8 mouse cellular contexts compared by ENCODE assay signal in genomic region chr11:116918323-116919185, GRCm38 (mm10). TPM values are rescaled to one million over a fixed set of nuclear protein-coding genes. Genes with fewer than 3 reads are reported as not detected.
DNase-seq lines count a peak whose midpoint lies in the region; ATAC-seq lines count a peak whose summit lies in the region.

Mgat5b (plus strand) TSS chr11:116918863.

- H3K4me2 ChIP-seq in hindbrain, embryonic 12.5 days (replicated peaks) = peak within 1 kb of the TSS; percentile 87
- H3K4me2 ChIP-seq in lung, embryonic 16.5 days (ENCODE audit: low read depth, low read length) = peak within 1 kb of the TSS; percentile 100

- peak within 1 kb of the TSS; percentile 83 for H3K4me3 ChIP-seq in hindbrain, embryonic 12.5 days
- H3K4me3 ChIP-seq in lung, embryonic 16.5 days (ENCODE audit: low read length) = peak within 1 kb of the TSS; percentile 60

- peaks cover 5% of the 10 kb centered on the region for H3K36me3 ChIP-seq in hindbrain, embryonic 12.5 days
- no peaks in the 10 kb centered on the region for H3K36me3 ChIP-seq in lung, embryonic 16.5 days (ENCODE audit: control insufficient read depth, insufficient read depth, low read length)

- peaks cover 41% of the 10 kb centered on the region for H3K27me3 ChIP-seq in hindbrain, embryonic 12.5 days
- H3K27me3 ChIP-seq in lung, embryonic 16.5 days (ENCODE audit: control insufficient read depth, insufficient read depth, low read depth, low read length) = peaks cover 50% of the 10 kb centered on the region

- peak within 1 kb of the TSS; percentile 99 for H3K9ac ChIP-seq in hindbrain, embryonic 12.5 days
- peak within 1 kb of the TSS; percentile 60 for H3K9ac ChIP-seq in lung, embryonic 16.5 days (ENCODE audit: low read length)

- under 1% methylated on average over 82 of the region's 90 CpGs for WGBS in hindbrain, embryonic 12.5 days
- 1% methylated on average over 62 of the region's 90 CpGs for WGBS in lung, embryonic 16.5 days

- DNase-seq in NIH3T3 (ENCODE audit: low read depth) = peak; percentile 64
- peak; percentile 98 for DNase-seq in cerebellum, postnatal 10 days
- peak; percentile 69 to 85 for DNase-seq in frontal cortex, postnatal 14 days (ENCODE audit: low spot score in 2 of 2)
- DNase-seq in layer of hippocampus, adult 9-11 months = peak; percentile 77
- DNase-seq in ovary, postnatal 10 days (ENCODE audit: low spot score) = peak; percentile 75
- DNase-seq in thymus, postnatal 0 days (ENCODE audit: low spot score) = peak; percentile 82

- H3K9me3 ChIP-seq in hindbrain, embryonic 12.5 days (replicated peaks) = no peaks in the 10 kb centered on the region
- H3K9me3 ChIP-seq in lung, embryonic 16.5 days (ENCODE audit: control insufficient read depth, low read length) = no peaks in the 10 kb centered on the region

- peaks cover 56% of the 10 kb centered on the region for H3K4me1 ChIP-seq in hindbrain, embryonic 12.5 days
- 0 out of 2 replicates have a peak, but pooled peaks cover 3% of the 10 kb centered on the region for H3K4me1 ChIP-seq in lung, embryonic 16.5 days (replicated peaks; ENCODE audit: control insufficient read depth, insufficient read depth, low read length)

- ATAC-seq in hindbrain, embryonic 12.5 days (ENCODE audit: low FRiP score) = peak; percentile 85
- peak; percentile 90 for ATAC-seq in lung, embryonic 16.5 days (ENCODE audit: low read depth)

- peak within 1 kb of the TSS; percentile 88 for H3K27ac ChIP-seq in hindbrain, embryonic 12.5 days
- H3K27ac ChIP-seq in lung, embryonic 16.5 days (ENCODE audit: low read length) = no peak within 1 kb of the TSS

RNA-seq across cellular contexts. Expression of gene Mgat5b, which starts in this region (rescaled TPM):
- 23.8 TPM in 2 replicates for polyA plus RNA-seq in hindbrain, embryonic 12.5 days (2016; fragmentation: Nextera tagmentation; extraction: Ambion mirVana)
- polyA plus RNA-seq in lung, embryonic 16.5 days (2015; fragmentation: Nextera tagmentation; extraction: Ambion mirVana) = 0.18 and 0.19 TPM in 2 replicates
- polyA plus RNA-seq in thymus, postnatal 0 days (2015; fragmentation: Nextera tagmentation; extraction: Ambion mirVana) = 0.55 and 0.69 TPM in 2 replicates

Comparison
In these comparisons a context has a peak if more than half of its experiments do, and no peak if none do; other contexts are left out.
1. RNA of gene Mgat5b (polyA plus RNA-seq): 23.8 TPM in hindbrain, embryonic 12.5 days; 0.55 to 0.69 TPM in thymus, postnatal 0 days and 0.18 to 0.19 TPM in lung, embryonic 16.5 days; every median in the first group is over 10 times any median in the second.
2. Peak in ATAC-seq, H3K4me3 ChIP-seq, H3K9ac ChIP-seq and H3K4me2 ChIP-seq in lung, embryonic 16.5 days; RNA of the gene not detected or under 1 TPM.
3. Peak in DNase-seq in thymus, postnatal 0 days; RNA of the gene not detected or under 1 TPM.
4. Peak in every context shown above with its lines, with median percentiles within 50 percentile points of each other: DNase-seq.